ENCODE assay signal across 8 mouse cellular contexts in the genomic region with DNA sequence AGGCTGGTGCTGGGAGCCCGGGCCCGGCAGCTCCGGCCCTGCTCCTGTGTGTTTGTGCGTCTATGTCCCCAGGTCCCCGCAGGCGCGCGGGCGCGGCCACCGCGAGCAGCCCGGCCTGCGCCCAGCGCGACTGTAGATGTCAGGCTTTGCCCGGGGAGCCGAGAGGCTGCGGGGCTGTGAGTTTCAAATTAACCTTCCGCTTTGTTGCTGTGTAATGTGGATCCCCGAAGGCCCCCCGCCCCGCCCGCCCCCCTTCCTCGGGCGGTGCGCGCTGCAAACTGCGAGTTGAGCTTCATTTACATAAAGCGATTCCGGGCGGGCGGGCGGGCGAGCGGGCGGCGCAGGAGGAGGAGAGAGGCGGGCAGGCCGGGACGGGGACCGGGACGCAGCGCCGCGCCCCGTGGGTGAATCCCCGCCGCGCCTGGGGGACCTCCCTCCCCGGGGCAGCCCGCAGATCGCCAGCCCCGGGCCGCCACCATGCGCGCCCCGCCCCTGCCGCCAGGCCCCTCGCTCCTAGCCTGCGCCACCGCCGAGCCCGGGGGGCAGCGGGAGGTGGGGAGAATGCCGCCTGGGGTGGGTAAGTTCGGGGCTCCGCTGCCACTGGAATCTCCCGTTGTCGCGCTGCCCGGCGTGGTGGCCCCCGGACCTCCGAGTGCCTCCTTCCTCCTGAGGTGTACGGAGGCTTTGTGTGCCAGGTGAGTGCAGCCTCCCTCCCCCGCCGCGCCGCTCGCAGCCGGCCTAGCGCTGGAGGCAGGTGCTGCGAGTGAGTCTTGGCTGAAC.
DNase-seq lines count a peak whose midpoint lies in the region; ATAC-seq lines count a peak whose summit lies in the region.

No protein-coding gene starts in this region.

- no peaks in the 10 kb centered on the region for H3K9me3 ChIP-seq in intestine, embryonic 16.5 days (ENCODE audit: control insufficient read depth, low read length)
- H3K9me3 ChIP-seq in liver, embryonic 13.5 days (replicated peaks) = no peaks in the 10 kb centered on the region

- peak overlapping the region; percentile 94 for H3K9ac ChIP-seq in intestine, embryonic 16.5 days (ENCODE audit: low read depth, low read length)
- peak overlapping the region; percentile 70 for H3K9ac ChIP-seq in liver, embryonic 13.5 days

- no peak for DNase-seq in frontal cortex, adult 2 months (ENCODE audit: extremely low spot score in 1 of 2, low spot score in 1 of 2)
- DNase-seq in liver, embryonic 13.5 days = no peak
- DNase-seq in thymus, postnatal 10 days (ENCODE audit: low spot score in 2 of 2) = peak; percentile 16 to 42

- peak; percentile 62 for ATAC-seq in frontal cortex, adult (ENCODE audit: low TSS enrichment)
- peak; percentile 70 for ATAC-seq in common myeloid progenitor, adult 5-6 weeks (replicated peaks; ENCODE audit: low read depth, poor library complexity, severe bottlenecking)
- peak; percentile 54 for ATAC-seq in granulocyte monocyte progenitor cell, adult 5-6 weeks (replicated peaks; ENCODE audit: poor library complexity, severe bottlenecking)
- peak; percentile 80 for ATAC-seq in intestine, embryonic 16.5 days
- ATAC-seq in liver, embryonic 13.5 days (ENCODE audit: low read depth) = peak; percentile 67
- peak; percentile 23; the same call in 1 of the 2 replicates for ATAC-seq in monocyte, adult 5-6 weeks (replicated peaks; ENCODE audit: insufficient number of reproducible peaks, low FRiP score, low TSS enrichment, poor library complexity, severe bottlenecking)

- H3K4me3 ChIP-seq in intestine, embryonic 16.5 days (ENCODE audit: low read length) = peak overlapping the region; percentile 87
- H3K4me3 ChIP-seq in liver, embryonic 13.5 days (replicated peaks) = peak overlapping the region; percentile 62

- WGBS in intestine, embryonic 16.5 days = under 1% methylated on average over 69 of the region's 84 CpGs
- 0% methylated on average over 49 of the region's 84 CpGs for WGBS in liver, embryonic 13.5 days (ENCODE audit: insufficient replicate concordance)

- peaks cover 68% of the 10 kb centered on the region for H3K4me1 ChIP-seq in intestine, embryonic 16.5 days (ENCODE audit: control insufficient read depth, insufficient read depth, low read length)
- peaks cover 70% of the 10 kb centered on the region for H3K4me1 ChIP-seq in liver, embryonic 13.5 days (replicated peaks)

- no peaks in the 10 kb centered on the region for H3K27me3 ChIP-seq in intestine, embryonic 16.5 days (replicated peaks; ENCODE audit: control insufficient read depth, insufficient read depth, low read length)
- peaks cover 78% of the 10 kb centered on the region for H3K27me3 ChIP-seq in liver, embryonic 13.5 days

- H3K27ac ChIP-seq in intestine, embryonic 16.5 days (ENCODE audit: low read length) = peak overlapping the region; percentile 97
- peak overlapping the region; percentile 69 for H3K27ac ChIP-seq in liver, embryonic 13.5 days

- peak overlapping the region; percentile 95 for H3K4me2 ChIP-seq in intestine, embryonic 16.5 days (ENCODE audit: low read depth, low read length)
- peak overlapping the region; percentile 71 for H3K4me2 ChIP-seq in liver, embryonic 13.5 days

- no peaks in the 10 kb centered on the region for H3K36me3 ChIP-seq in intestine, embryonic 16.5 days (ENCODE audit: control insufficient read depth, insufficient read depth, low read length)
- no peaks in the 10 kb centered on the region for H3K36me3 ChIP-seq in liver, embryonic 13.5 days

Comparison
In these comparisons a context has a peak if more than half of its experiments do, and no peak if none do; other contexts are left out.
1. ATAC-seq: peak in every context shown above with its lines; median percentile 80 in intestine, embryonic 16.5 days; 70 in common myeloid progenitor, adult 5-6 weeks; 67 in liver, embryonic 13.5 days; 62 in frontal cortex, adult; 54 in granulocyte monocyte progenitor cell, adult 5-6 weeks; 23 in monocyte, adult 5-6 weeks.
2. DNase-seq: peak in thymus, postnatal 10 days (2 of 2); none in frontal cortex, adult 2 months (0 of 2) and liver, embryonic 13.5 days (single experiment).